ENCODE assay signal across 12 mouse cellular contexts in genomic region chr3:9580952-9581798, GRCm38 (mm10). TPM values are rescaled to one million over a fixed set of nuclear protein-coding genes. Genes with fewer than 3 reads are reported as not detected.
DNase-seq lines count a peak whose midpoint lies in the region; ATAC-seq and TF ChIP-seq lines count a peak whose summit lies in the region.
"Had no signal": no experiment of that assay in that cellular context is flagged by ENCODE, and none has a peak within 500 bp of the region (broad histone marks: within the 10 kb centered on the region; RNA-seq: fewer than 3 reads in every experiment).

No protein-coding gene starts in this region.

- no peak for DNase-seq in limb, embryonic 10.5 days (ENCODE audit: low spot score)
- peak; percentile 82 to 85 (median 82) for DNase-seq in liver, embryonic 14.5 days (ENCODE audit: low read depth in 3 of 3, low spot score in 3 of 3)
- no peak for DNase-seq in cerebellum, postnatal 25 days
- no peak for DNase-seq in layer of hippocampus, adult 9-11 months
- DNase-seq: adrenal gland, postnatal 10 days; kidney, postnatal 36 days; right cerebral cortex, adult 18-20 months had no signal

- H3K27ac ChIP-seq in limb, embryonic 13.5 days: no peak overlapping the region
- H3K27ac ChIP-seq in limb, embryonic 10.5 days: no peak overlapping the region
- peak overlapping the region; percentile 80 for H3K27ac ChIP-seq in liver, embryonic 14.5 days
- peak overlapping the region; percentile 6; the same call in 1 of the 2 replicates for H3K27ac ChIP-seq in stomach, embryonic 15.5 days
- H3K27ac ChIP-seq: forebrain, embryonic 13.5 days; limb, embryonic 15.5 days had no signal

- ATAC-seq in limb, embryonic 13.5 days (ENCODE audit: low FRiP score, low read depth): peak; percentile 15; the same call in 1 of the 2 replicates
- ATAC-seq in erythroid progenitor cell, adult 5-6 weeks (replicated peaks; ENCODE audit: low FRiP score, poor library complexity, severe bottlenecking): peak; percentile 91
- ATAC-seq in liver, embryonic 14.5 days (ENCODE audit: insufficient read depth): peak; percentile 94
- ATAC-seq in stomach, embryonic 15.5 days (ENCODE audit: insufficient read depth, low FRiP score, low read depth): peak; percentile 82; the same call in 1 of the 2 replicates
- ATAC-seq: forebrain, embryonic 13.5 days had no signal

- no peak for TF ChIP-seq CTCF in liver, embryonic 14.5 days (IDR thresholded peaks at IDR 0.05; ENCODE audit: low read depth)

- H3K27me3 ChIP-seq in limb, embryonic 13.5 days: no peaks in the 10 kb centered on the region
- no peaks in the 10 kb centered on the region for H3K27me3 ChIP-seq in limb, embryonic 10.5 days (ENCODE audit: low read depth, poor library complexity, severe bottlenecking)
- no peaks in the 10 kb centered on the region for H3K27me3 ChIP-seq in liver, embryonic 14.5 days (ENCODE audit: control insufficient read depth, insufficient read depth, low read length)
- H3K27me3 ChIP-seq in stomach, embryonic 15.5 days (replicated peaks): no peaks in the 10 kb centered on the region
- H3K27me3 ChIP-seq: forebrain, embryonic 13.5 days; limb, embryonic 15.5 days had no signal

- H3K4me2 ChIP-seq in limb, embryonic 13.5 days (replicated peaks): no peak overlapping the region
- peak overlapping the region; percentile 48 for H3K4me2 ChIP-seq in liver, embryonic 14.5 days (ENCODE audit: low read depth)
- no peak overlapping the region for H3K4me2 ChIP-seq in stomach, embryonic 15.5 days
- H3K4me2 ChIP-seq: forebrain, embryonic 13.5 days; limb, embryonic 15.5 days had no signal

- H3K4me3 ChIP-seq in limb, embryonic 13.5 days: no peak overlapping the region
- no peak overlapping the region for H3K4me3 ChIP-seq in limb, embryonic 10.5 days
- no peak overlapping the region for H3K4me3 ChIP-seq in liver, embryonic 14.5 days (ENCODE audit: insufficient read depth in 1 of 2, low read depth in 2 of 2, low read length in 2 of 2)
- H3K4me3 ChIP-seq in stomach, embryonic 15.5 days (replicated peaks): no peak overlapping the region
- H3K4me3 ChIP-seq: forebrain, embryonic 13.5 days; limb, embryonic 15.5 days had no signal

- TF ChIP-seq EP300 in liver, embryonic 14.5 days (IDR thresholded peaks at IDR 0.05; ENCODE audit: low read depth): peak; percentile 94

- 88% methylated on average over 14 of the region's 14 CpGs for WGBS in limb, embryonic 13.5 days
- WGBS in limb, embryonic 10.5 days: 93% methylated on average over 14 of the region's 14 CpGs
- WGBS in liver, embryonic 14.5 days (ENCODE audit: insufficient replicate concordance): 33% methylated on average over 14 of the region's 14 CpGs
- WGBS in stomach, embryonic 15.5 days: 75% methylated on average over 14 of the region's 14 CpGs

- no peak overlapping the region for H3K9ac ChIP-seq in limb, embryonic 13.5 days
- H3K9ac ChIP-seq in liver, embryonic 14.5 days (replicated peaks): peak overlapping the region; percentile 31
- H3K9ac ChIP-seq in stomach, embryonic 15.5 days: no peak overlapping the region
- H3K9ac ChIP-seq: forebrain, embryonic 13.5 days; limb, embryonic 15.5 days had no signal

- no peaks in the 10 kb centered on the region for H3K36me3 ChIP-seq in limb, embryonic 13.5 days
- H3K36me3 ChIP-seq in limb, embryonic 10.5 days: peaks cover 3% of the 10 kb centered on the region; the same call in 1 of the 2 replicates
- H3K36me3 ChIP-seq in liver, embryonic 14.5 days (replicated peaks; ENCODE audit: control insufficient read depth, insufficient read depth, low read depth): no peaks in the 10 kb centered on the region
- H3K36me3 ChIP-seq in stomach, embryonic 15.5 days: no peaks in the 10 kb centered on the region
- H3K36me3 ChIP-seq: limb, embryonic 15.5 days had no signal

- peaks cover 43% of the 10 kb centered on the region for H3K4me1 ChIP-seq in limb, embryonic 13.5 days
- H3K4me1 ChIP-seq in limb, embryonic 10.5 days: peaks cover 46% of the 10 kb centered on the region
- peaks cover 51 to 57% of the 10 kb centered on the region in 2 experiments for H3K4me1 ChIP-seq in liver, embryonic 14.5 days (replicated peaks; ENCODE audit: control insufficient read depth in 2 of 2, insufficient read depth in 2 of 2, low read length in 1 of 2)
- peaks cover 11% of the 10 kb centered on the region for H3K4me1 ChIP-seq in stomach, embryonic 15.5 days

- no peaks in the 10 kb centered on the region for H3K9me3 ChIP-seq in limb, embryonic 13.5 days
- no peaks in the 10 kb centered on the region for H3K9me3 ChIP-seq in limb, embryonic 10.5 days (replicated peaks)
- H3K9me3 ChIP-seq in liver, embryonic 14.5 days (ENCODE audit: control insufficient read depth, low read length): no peaks in the 10 kb centered on the region
- no peaks in the 10 kb centered on the region for H3K9me3 ChIP-seq in stomach, embryonic 15.5 days
- H3K9me3 ChIP-seq: forebrain, embryonic 13.5 days; limb, embryonic 15.5 days had no signal

RNA-seq across cellular contexts. Expression of gene Zfp704, which starts 28.7 kb away (rescaled TPM):
- polyA plus RNA-seq in limb, embryonic 13.5 days (2015; fragmentation: Nextera tagmentation; extraction: Ambion mirVana): 11.1 and 11.9 TPM in 2 replicates
- polyA plus RNA-seq in limb, embryonic 10.5 days (2016; fragmentation: Nextera tagmentation; extraction: Ambion mirVana): 8.8 and 10.1 TPM in 2 replicates
- 2.9 and 5.0 TPM in 2 replicates for total RNA-seq in erythroid progenitor cell, adult 5-6 weeks (2015; ENCODE audit: low replicate concordance)
- total RNA-seq in erythroid progenitor cell, adult 5-6 weeks (2017; ENCODE audit: low replicate concordance): 1.1 and 1.2 TPM in 2 replicates
- 0.87 and 1.1 TPM in 2 replicates for polyA plus RNA-seq in liver, embryonic 14.5 days (2012; rRNA removed)
- polyA plus RNA-seq in liver, embryonic 14.5 days (2014; fragmentation: Nextera tagmentation; extraction: Ambion mirVana): 0.94 and 0.95 TPM in 2 replicates
- polyA plus RNA-seq in stomach, embryonic 15.5 days (2015; fragmentation: Nextera tagmentation; extraction: Ambion mirVana): 8.0 and 8.9 TPM in 2 replicates

Comparison
In these comparisons a context has a peak if more than half of its experiments do, and no peak if none do; other contexts are left out.
1. ATAC-seq: peak in every context shown above with its lines; median percentile 94 in liver, embryonic 14.5 days; 91 in erythroid progenitor cell, adult 5-6 weeks; 82 in stomach, embryonic 15.5 days; 15 in limb, embryonic 13.5 days.
2. H3K27ac ChIP-seq: peak in liver, embryonic 14.5 days (single experiment) and stomach, embryonic 15.5 days (single experiment); none in limb, embryonic 13.5 days (single experiment) and limb, embryonic 10.5 days (single experiment).
3. DNase-seq: peak in liver, embryonic 14.5 days (3 of 3); none in limb, embryonic 10.5 days (single experiment), cerebellum, postnatal 25 days (0 of 2) and layer of hippocampus, adult 9-11 months (single experiment).